Mouse (Mus musculus): ENCODE results near the gene C1s1.
"Not testable (repeated sequence)": the region's sequence is repeated elsewhere in the genome, so short reads cannot be mapped to it uniquely, and the experiment has no call there.

The C1s1 gene

GRCm38 (mm10) chr6:124542284-124542683 lies at the start of gene C1s1:
Gene C1s1, minus strand, starts transcription at chr6:124542359.
- peak; percentile 80 for DNase-seq

- no peak for DNase-seq
Observed at GRCm38 (mm10) chr6:124588771-124589170, 46.6 kb upstream of the C1s1 start.

GRCm38 (mm10) chr6:124586266-124586665 lies 44.1 kb upstream of the C1s1 start:
- DNase-seq: no peak

- DNase-seq: no peak
Observed at GRCm38 (mm10) chr6:124585761-124586160, 43.6 kb upstream of the C1s1 start.

GRCm38 (mm10) chr6:124584935-124585334 lies 42.8 kb upstream of the C1s1 start:
- DNase-seq: no peak

GRCm38 (mm10) chr6:124582231-124582630 lies 40.1 kb upstream of the C1s1 start:
- DNase-seq: no peak

GRCm38 (mm10) chr6:124580155-124580554 lies 38.0 kb upstream of the C1s1 start:
- not testable (repeated sequence) for DNase-seq

- DNase-seq: not testable (repeated sequence)
Observed at GRCm38 (mm10) chr6:124575155-124575678, 33.1 kb upstream of the C1s1 start.

GRCm38 (mm10) chr6:124570026-124570425 lies 27.9 kb upstream of the C1s1 start, which contains the start of gene C1rb:
Gene C1rb, plus strand, starts transcription at chr6:124570294.
- DNase-seq: peak; percentile 78

- not testable (repeated sequence) for DNase-seq
Observed at GRCm38 (mm10) chr6:124561611-124562010, 19.5 kb upstream of the C1s1 start.

GRCm38 (mm10) chr6:124561156-124561555 lies 19.0 kb upstream of the C1s1 start:
- DNase-seq: not testable (repeated sequence)

GRCm38 (mm10) chr6:124555956-124556355 lies 13.8 kb upstream of the C1s1 start:
- DNase-seq: not testable (repeated sequence)

GRCm38 (mm10) chr6:124552766-124553165 lies 10.6 kb upstream of the C1s1 start:
- no peak for DNase-seq

GRCm38 (mm10) chr6:124549023-124549550 lies 6.9 kb upstream of the C1s1 start:
- DNase-seq: no peak

GRCm38 (mm10) chr6:124547979-124548378 lies 5.8 kb upstream of the C1s1 start:
- not testable (repeated sequence) for DNase-seq

GRCm38 (mm10) chr6:124545425-124545824 lies 3.3 kb upstream of the C1s1 start:
- no peak for DNase-seq

GRCm38 (mm10) chr6:124544466-124544865 lies 2.3 kb upstream of the C1s1 start:
- DNase-seq: peak; percentile 69

- DNase-seq: not testable (repeated sequence)
Observed at GRCm38 (mm10) chr6:124541176-124541575, 983 bp downstream of the C1s1 start.

- not testable (repeated sequence) for DNase-seq
Observed at GRCm38 (mm10) chr6:124536125-124536829, 5.9 kb downstream of the C1s1 start.

- no peak for DNase-seq
Observed at GRCm38 (mm10) chr6:124531077-124531476, 11.1 kb downstream of the C1s1 start.

GRCm38 (mm10) chr6:124527881-124528280 lies 14.3 kb downstream of the C1s1 start:
- DNase-seq: no peak

GRCm38 (mm10) chr6:124522082-124522481 lies 20.1 kb downstream of the C1s1 start:
- not testable (repeated sequence) for DNase-seq

- not testable (repeated sequence) for DNase-seq
Observed at GRCm38 (mm10) chr6:124517733-124518132, 24.4 kb downstream of the C1s1 start.

GRCm38 (mm10) chr6:124512355-124512836 lies 29.8 kb downstream of the C1s1 start, which contains the start of gene C1ra:
Gene C1ra, plus strand, starts transcription at chr6:124512405.
- DNase-seq: peak; percentile 79
